Mouse (Mus musculus): ENCODE measurements around the gene Akr1c6.

DNA sequence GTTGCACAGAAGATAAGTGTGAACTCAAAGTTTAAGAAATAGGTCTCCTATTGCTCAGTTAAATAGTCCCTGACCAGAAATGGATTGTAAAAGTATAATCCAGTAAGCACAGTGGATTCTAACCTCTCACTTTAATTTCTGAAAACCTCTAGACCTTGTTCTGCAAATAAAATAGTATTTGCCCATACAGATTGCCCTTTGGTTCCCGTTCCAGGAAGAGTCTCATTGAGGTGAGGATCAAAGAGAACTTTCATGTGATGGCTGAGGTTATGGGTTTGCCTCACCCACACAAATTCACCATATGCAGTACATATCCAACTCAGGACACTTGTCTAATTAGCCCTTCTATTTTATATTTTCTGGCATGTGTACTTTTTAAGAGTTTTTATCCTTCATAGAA lies 33.8 kb downstream of the Akr1c6 start:
- TF ChIP-seq POLR2A (IDR thresholded peaks at IDR 0.05; ENCODE audit: low read depth, low read length) (no peak), CTCF (IDR thresholded peaks at IDR 0.05; ENCODE audit: extremely low read depth, insufficient read length, insufficient replicate concordance, low read depth, low read length) (no peak)

Data from small intestine, adult 2 months (tissue).